Mouse (Mus musculus) heart, postnatal 14 days (tissue): Measurements from ENCODE around the gene Kcp. TPM values are rescaled to one million over a fixed set of nuclear protein-coding genes. Genes with fewer than 3 reads are reported as not detected.

Source experiments
- DNase-seq, 2 experiments: peaks; one replicate each; pipeline ENCODE4 v3.0.0; 2021 to 2022
- intact Hi-C: fragments of 180-260 bp; cut with DNase I; formaldehyde crosslinking; loops from one replicate; pipeline ENCODE4 v1.15.1; 2025
- total RNA-seq, 2 experiments: library from RNA; stranded (reverse); gene quantifications; 2 replicates each; pipeline ENCODE4 v1.2.3; 2021

The Kcp gene
- total RNA-seq, 2 experiments from 2014 or later, result 11.9 to 12.3 TPM

GRCm38 (mm10) chr6:29524034-29524489 lies 16.3 kb upstream of the Kcp start:
- intact Hi-C loops, result no loop called here
- DNase-seq, result peak; percentile 51 to 69

- DNase-seq, result no peak
- intact Hi-C loops, result no loop called here
Measured at GRCm38 (mm10) chr6:29523301-29524033, 15.7 kb upstream of the Kcp start.

- intact Hi-C loops, result no loop called here
- no peak for DNase-seq
Measured at GRCm38 (mm10) chr6:29522626-29523300, 15.0 kb upstream of the Kcp start.

- DNase-seq, result peak; percentile 79 to 85
- intact Hi-C loops, result loop anchor here (2.0 kb wide), 1 partner anchor 134 kb away; no protein-coding TSS in a partner anchor
Measured at GRCm38 (mm10) chr6:29517139-29517538, 9.4 kb upstream of the Kcp start.

- intact Hi-C loops, result no loop called here
- peak; percentile 56 to 66 for DNase-seq
Measured at GRCm38 (mm10) chr6:29513284-29513683, 5.5 kb upstream of the Kcp start.

- DNase-seq, result peak; percentile 41 to 45
Measured at GRCm38 (mm10) chr6:29509086-29509485, 1.3 kb upstream of the Kcp start.

GRCm38 (mm10) chr6:29506834-29507233 lies 918 bp downstream of the Kcp start:
- intact Hi-C loops, result no loop called here
- no peak for DNase-seq

More at GRCm38 (mm10) chr6:29509086-29509485, 1.3 kb upstream of the Kcp start:
- intact Hi-C loops, result no loop called here

GRCm38 (mm10) chr6:29505493-29505892 lies 2.3 kb downstream of the Kcp start:
- no peak for DNase-seq
- intact Hi-C loops, result no loop called here

- DNase-seq, result no peak
- intact Hi-C loops, result no loop called here
Measured at GRCm38 (mm10) chr6:29501599-29501998, 6.2 kb downstream of the Kcp start.

- no peak for DNase-seq
- intact Hi-C loops, result no loop called here
Measured at GRCm38 (mm10) chr6:29500810-29501209, 6.9 kb downstream of the Kcp start.

GRCm38 (mm10) chr6:29500177-29500576 lies 7.6 kb downstream of the Kcp start:
- intact Hi-C loops, result no loop called here
- no peak for DNase-seq

- no peak for DNase-seq
- intact Hi-C loops, result no loop called here
Measured at GRCm38 (mm10) chr6:29497791-29498190, 10.0 kb downstream of the Kcp start.

GRCm38 (mm10) chr6:29496270-29496669 lies 11.5 kb downstream of the Kcp start:
- DNase-seq, result no peak
- intact Hi-C loops, result no loop called here

- intact Hi-C loops, result no loop called here
- DNase-seq, result peak; percentile 23 to 36
Measured at GRCm38 (mm10) chr6:29494101-29494500, 13.7 kb downstream of the Kcp start.

GRCm38 (mm10) chr6:29485951-29486350 lies 21.8 kb downstream of the Kcp start:
- intact Hi-C loops, result loop anchor here (5.0 kb wide), 1 partner anchor 89 kb away; the partner anchor contains the start of gene Ccdc136
- no peak for DNase-seq

GRCm38 (mm10) chr6:29484716-29485559 lies 22.8 kb downstream of the Kcp start:
- intact Hi-C loops, result loop anchor here (5.0 kb wide), 2 partner anchors 88 to 118 kb away; partner anchors contain the start of gene Ccdc136
- peak; percentile 74 to 84 for DNase-seq

- intact Hi-C loops, result loop anchor here (5.0 kb wide), 1 partner anchor 115 kb away; no protein-coding TSS in a partner anchor
- no peak for DNase-seq
Measured at GRCm38 (mm10) chr6:29482691-29483090, 25.1 kb downstream of the Kcp start.

- intact Hi-C loops, result no loop called here
- DNase-seq, result no peak
Measured at GRCm38 (mm10) chr6:29474736-29475135, 33.0 kb downstream of the Kcp start.

GRCm38 (mm10) chr6:29473941-29474691 lies 33.6 kb downstream of the Kcp start:
- intact Hi-C loops, result no loop called here
- peak; percentile 72 for DNase-seq

- intact Hi-C loops, result no loop called here
- no peak for DNase-seq
Measured at GRCm38 (mm10) chr6:29471137-29471536, 36.6 kb downstream of the Kcp start, which contains the start of gene Atp6v1fnb. TSS of gene Atp6v1fnb (plus strand) at chr6:29471437.
